Mouse (Mus musculus) liver, postnatal 0 days (tissue): ENCODE measurements around the gene Ipo4.

Source experiments
- CTCF ChIP-seq: sonication (generic); IDR thresholded peaks from 2 replicates; pipeline ENCODE4 v1.5.1; 2016; ENCODE audit warnings: antibody characterized with exemption, low read depth
- EP300 ChIP-seq: IDR thresholded peaks from 2 replicates; pipeline ENCODE4 v1.6.1; 2016; ENCODE audit warnings: antibody characterized with exemption, low read depth, mild to moderate bottlenecking

DNA sequence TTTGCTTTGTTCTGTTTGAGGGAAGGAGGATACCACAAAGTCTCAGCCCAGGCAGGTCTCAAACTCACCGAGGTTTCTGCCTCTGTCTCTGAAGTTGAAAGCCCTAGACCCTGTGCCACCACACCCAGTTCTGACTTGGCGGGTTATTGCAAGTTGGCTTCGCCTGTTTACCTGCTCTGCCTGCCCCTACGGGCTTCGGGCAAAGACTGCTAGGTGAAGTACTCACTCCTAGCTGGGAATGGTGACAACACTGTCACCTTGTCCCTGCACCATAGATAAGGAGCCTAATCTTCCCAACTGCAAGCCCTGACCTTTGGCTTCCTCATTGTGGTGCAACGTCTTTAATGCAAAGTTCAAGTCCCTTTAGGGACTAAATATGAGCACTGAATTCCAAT, 50.2 kb downstream of the Ipo4 start:
- no peak for TF ChIP-seq CTCF
- TF ChIP-seq EP300: no peak
